Mouse (Mus musculus) G1E (cell line): ENCODE results near the gene Polr2e.

Experiments
- CTCF ChIP-seq: IDR thresholded peaks from 2 replicates; pipeline ENCODE4 v1.5.1; 2012; ENCODE audit warnings: low read depth, low read length, inconsistent platforms, mixed read lengths
- GATA1 ChIP-seq: IDR thresholded peaks from 2 replicates; pipeline ENCODE4 v1.6.1; 2012; ENCODE audit warnings: borderline replicate concordance, low read length, inconsistent platforms, mixed read lengths
- POLR2AphosphoS5 ChIP-seq: IDR thresholded peaks from 2 replicates; pipeline ENCODE4 v1.6.1; 2012; ENCODE audit warnings: low read depth, low read length, inconsistent platforms; ENCODE audit not compliant: insufficient replicate concordance

- TF ChIP-seq CTCF: no peak
- no peak for TF ChIP-seq GATA1
- TF ChIP-seq POLR2AphosphoS5: no peak
Measured at GRCm38 (mm10) chr10:80003374-80004232, 36.0 kb downstream of the Polr2e start.
